Mouse (Mus musculus): ENCODE data around the gene Casp6. TPM values are rescaled to one million over a fixed set of nuclear protein-coding genes. Genes with fewer than 3 reads are reported as not detected.

The Casp6 gene
- polyA plus RNA-seq, 1 experiment, result 21.5 TPM

DNA sequence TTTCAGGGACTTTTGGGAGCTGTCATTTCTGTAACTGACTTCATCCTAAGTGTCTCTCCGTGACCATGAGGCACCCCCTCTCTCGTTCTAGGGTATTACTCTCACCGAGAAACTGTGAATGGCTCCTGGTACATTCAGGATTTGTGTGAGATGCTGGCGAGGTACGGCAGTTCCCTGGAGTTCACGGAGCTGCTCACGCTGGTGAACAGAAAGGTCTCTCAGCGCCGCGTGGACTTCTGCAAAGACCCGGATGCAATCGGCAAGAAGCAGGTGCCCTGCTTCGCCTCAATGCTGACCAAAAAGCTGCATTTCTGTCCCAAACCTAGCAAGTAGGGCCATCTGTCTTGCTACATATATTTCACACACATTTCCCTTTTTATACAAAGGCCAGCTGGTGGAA lies 12.0 kb downstream of the Casp6 start:
- Histone ChIP-seq H3K4me3 (ENCODE audit: insufficient read depth, low read length) (no peak overlapping the region), H3K27ac (ENCODE audit: insufficient read depth, low read length) (no peak overlapping the region), H3K4me1 (ENCODE audit: control insufficient read depth, insufficient read depth, low read length) (peaks cover 2% of the 10 kb centered on the region; the same call in 1 of the 2 replicates)
- TF ChIP-seq POLR2A (IDR thresholded peaks at IDR 0.05; ENCODE audit: low read depth, low read length), result no peak
- no peak for TF ChIP-seq CTCF (IDR thresholded peaks at IDR 0.05; ENCODE audit: borderline replicate concordance, insufficient read depth, low read length)

DNA sequence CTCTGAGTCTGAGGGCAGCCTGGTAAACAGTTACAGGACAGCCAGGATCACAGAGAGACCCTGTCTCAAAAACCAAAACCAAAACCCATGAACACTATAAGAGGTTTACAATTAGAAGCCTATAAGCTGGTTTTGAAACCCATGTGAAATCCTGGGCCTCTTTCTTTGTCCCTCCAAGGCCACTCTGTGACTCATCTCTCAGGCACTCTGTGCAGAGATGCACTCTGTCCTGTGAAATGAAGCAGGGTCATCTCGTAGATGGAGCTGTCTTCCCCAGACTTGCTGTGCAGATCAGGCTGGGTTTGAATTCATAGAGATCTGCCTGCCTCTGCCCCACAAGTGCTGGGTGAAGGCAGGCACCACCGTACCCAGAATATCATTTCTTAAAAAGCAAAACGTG lies 16.2 kb downstream of the Casp6 start:
- TF ChIP-seq CTCF (IDR thresholded peaks at IDR 0.05; ENCODE audit: borderline replicate concordance, insufficient read depth, low read length), result no peak
- no peak for TF ChIP-seq POLR2A (IDR thresholded peaks at IDR 0.05; ENCODE audit: low read depth, low read length)
- peaks cover 2% of the 10 kb centered on the region; the same call in 1 of the 2 replicates for H3K4me1 ChIP-seq (ENCODE audit: control insufficient read depth, insufficient read depth, low read length)
- no peak overlapping the region for H3K27ac ChIP-seq (ENCODE audit: insufficient read depth, low read length)
- no peak overlapping the region for H3K4me3 ChIP-seq (ENCODE audit: insufficient read depth, low read length)

DNA sequence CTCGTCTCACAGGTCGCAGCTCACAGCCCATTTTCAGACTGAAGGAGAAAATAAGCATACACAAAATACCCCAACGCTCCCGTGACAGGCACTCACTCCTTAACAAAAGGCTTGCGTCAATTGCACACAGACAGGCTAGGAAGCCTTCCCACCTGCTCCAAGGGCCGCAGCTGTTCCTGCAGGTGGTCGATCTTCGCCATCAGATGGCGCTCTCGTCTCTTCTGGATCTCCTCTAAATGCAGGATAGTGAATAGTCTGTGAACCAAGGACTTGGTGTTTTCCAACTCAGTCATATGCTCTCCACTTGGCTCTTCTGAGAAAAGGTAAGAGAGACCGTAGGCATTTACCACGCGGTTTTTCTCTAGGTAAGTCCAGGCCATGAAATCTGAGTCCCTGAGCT lies 17.2 kb downstream of the Casp6 start:
- Histone ChIP-seq H3K27ac (ENCODE audit: insufficient read depth, low read length) (no peak overlapping the region), H3K4me1 (ENCODE audit: control insufficient read depth, insufficient read depth, low read length) (peaks cover 2% of the 10 kb centered on the region; the same call in 1 of the 2 replicates), H3K4me3 (ENCODE audit: insufficient read depth, low read length) (no peak overlapping the region)
- no peak for TF ChIP-seq POLR2A (IDR thresholded peaks at IDR 0.05; ENCODE audit: low read depth, low read length)
- peak; percentile 62; the same call in 1 of the 2 replicates for TF ChIP-seq CTCF (IDR thresholded peaks at IDR 0.05; ENCODE audit: borderline replicate concordance, insufficient read depth, low read length)

DNA sequence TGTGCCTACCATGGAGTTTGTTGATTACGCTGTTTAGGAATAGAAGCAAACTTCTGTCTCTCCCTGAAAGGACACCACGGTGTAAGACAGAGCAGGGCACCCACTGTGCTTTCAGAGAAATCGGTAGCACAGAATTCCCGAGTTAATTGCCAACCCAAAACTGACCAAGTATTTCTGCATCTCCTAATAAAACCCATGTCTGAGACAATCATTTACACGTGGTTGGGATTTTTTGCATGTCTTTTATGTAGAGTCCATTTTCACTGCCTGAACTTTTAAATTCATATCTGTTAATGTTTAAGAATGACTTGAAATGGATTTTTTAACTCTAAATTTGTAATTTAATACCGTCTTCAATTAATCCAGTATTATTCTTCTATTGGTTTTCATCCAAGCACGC lies 22.4 kb downstream of the Casp6 start:
- Histone ChIP-seq H3K4me1 (ENCODE audit: control insufficient read depth, insufficient read depth, low read length) (no peaks in the 10 kb centered on the region), H3K27ac (ENCODE audit: insufficient read depth, low read length) (no peak overlapping the region), H3K4me3 (ENCODE audit: insufficient read depth, low read length) (no peak overlapping the region)
- TF ChIP-seq CTCF (IDR thresholded peaks at IDR 0.05; ENCODE audit: borderline replicate concordance, insufficient read depth, low read length), result no peak
- no peak for TF ChIP-seq POLR2A (IDR thresholded peaks at IDR 0.05; ENCODE audit: low read depth, low read length)

DNA sequence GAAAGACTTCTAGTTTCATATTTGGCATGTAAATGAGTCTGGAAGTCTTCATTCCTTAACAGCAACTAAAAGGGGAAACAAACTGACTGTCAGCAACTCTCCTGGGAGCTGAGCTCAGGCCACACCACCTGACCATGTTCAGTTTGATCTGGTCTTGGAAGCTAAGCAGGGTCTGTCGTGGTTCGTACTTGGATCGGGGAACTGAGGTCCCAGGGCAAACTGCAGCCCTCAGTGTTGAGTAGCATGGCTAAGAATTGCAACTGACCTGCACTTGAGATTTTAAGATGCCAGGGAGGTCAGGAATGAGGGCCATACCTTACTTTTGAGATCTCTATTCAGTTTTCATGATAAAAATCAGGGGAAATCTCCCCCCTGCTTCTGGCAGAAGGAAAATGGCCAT lies 24.6 kb downstream of the Casp6 start:
- no peak for TF ChIP-seq CTCF (IDR thresholded peaks at IDR 0.05; ENCODE audit: borderline replicate concordance, insufficient read depth, low read length)
- TF ChIP-seq POLR2A (IDR thresholded peaks at IDR 0.05; ENCODE audit: low read depth, low read length), result no peak
- Histone ChIP-seq H3K27ac (ENCODE audit: insufficient read depth, low read length) (no peak overlapping the region), H3K4me3 (ENCODE audit: insufficient read depth, low read length) (no peak overlapping the region), H3K4me1 (ENCODE audit: control insufficient read depth, insufficient read depth, low read length) (no peaks in the 10 kb centered on the region)

DNA sequence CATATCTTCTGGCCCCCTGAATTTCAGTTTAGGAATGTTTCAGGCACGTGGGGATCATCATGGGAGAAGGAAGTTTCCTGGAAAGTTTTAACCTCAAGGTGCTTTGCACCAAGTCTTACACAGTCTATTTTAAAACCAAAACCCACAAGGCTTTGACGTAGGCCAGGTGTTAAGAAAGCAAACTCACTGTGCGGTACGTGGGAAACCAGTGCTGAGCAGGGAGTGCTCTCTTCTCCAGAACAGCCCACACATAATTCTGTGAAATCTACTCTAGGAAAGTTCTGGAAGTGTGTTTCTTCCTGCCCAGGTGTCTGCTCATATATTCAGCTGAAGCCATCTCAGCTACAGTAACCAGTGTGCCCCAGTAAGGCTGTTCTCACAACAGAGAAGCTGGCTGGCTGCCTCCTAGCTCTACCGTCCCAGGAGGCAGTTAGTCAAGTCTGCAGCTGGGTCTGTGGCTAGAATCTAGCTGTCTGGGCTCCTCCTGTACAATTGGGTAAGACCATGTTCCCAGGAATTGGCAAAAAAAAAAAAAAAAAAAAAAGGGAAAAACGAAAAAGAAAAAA lies 29.1 kb downstream of the Casp6 start:
- Histone ChIP-seq H3K4me3 (ENCODE audit: insufficient read depth, low read length) (no peak overlapping the region), H3K27ac (ENCODE audit: insufficient read depth, low read length) (no peak overlapping the region), H3K4me1 (ENCODE audit: control insufficient read depth, insufficient read depth, low read length) (no peaks in the 10 kb centered on the region)
- no peak for TF ChIP-seq POLR2A (IDR thresholded peaks at IDR 0.05; ENCODE audit: low read depth, low read length)
- no peak for TF ChIP-seq CTCF (IDR thresholded peaks at IDR 0.05; ENCODE audit: borderline replicate concordance, insufficient read depth, low read length)

DNA sequence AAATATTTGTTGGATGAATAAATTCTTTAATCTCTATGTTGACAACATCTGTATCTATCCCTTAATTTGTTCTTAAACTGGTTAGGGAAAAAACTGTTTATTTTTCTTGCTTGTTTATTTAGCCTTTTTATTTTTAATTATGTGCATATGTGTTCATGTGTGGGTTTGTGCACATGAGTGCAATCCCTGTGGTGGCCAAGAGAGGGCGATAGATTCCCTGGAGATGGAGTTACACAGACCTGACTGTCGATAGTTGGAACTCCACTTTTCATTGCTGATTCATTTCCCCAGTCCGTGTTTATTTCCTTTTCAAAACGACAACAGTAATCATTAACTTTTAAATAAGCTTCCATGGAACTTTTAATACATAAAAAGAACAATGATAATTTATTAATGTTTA lies 31.2 kb downstream of the Casp6 start:
- Histone ChIP-seq H3K4me3 (ENCODE audit: insufficient read depth, low read length) (no peak overlapping the region), H3K4me1 (ENCODE audit: control insufficient read depth, insufficient read depth, low read length) (peaks cover 8% of the 10 kb centered on the region), H3K27ac (ENCODE audit: insufficient read depth, low read length) (no peak overlapping the region)
- TF ChIP-seq POLR2A (IDR thresholded peaks at IDR 0.05; ENCODE audit: low read depth, low read length) (no peak), CTCF (IDR thresholded peaks at IDR 0.05; ENCODE audit: borderline replicate concordance, insufficient read depth, low read length) (no peak)

DNA sequence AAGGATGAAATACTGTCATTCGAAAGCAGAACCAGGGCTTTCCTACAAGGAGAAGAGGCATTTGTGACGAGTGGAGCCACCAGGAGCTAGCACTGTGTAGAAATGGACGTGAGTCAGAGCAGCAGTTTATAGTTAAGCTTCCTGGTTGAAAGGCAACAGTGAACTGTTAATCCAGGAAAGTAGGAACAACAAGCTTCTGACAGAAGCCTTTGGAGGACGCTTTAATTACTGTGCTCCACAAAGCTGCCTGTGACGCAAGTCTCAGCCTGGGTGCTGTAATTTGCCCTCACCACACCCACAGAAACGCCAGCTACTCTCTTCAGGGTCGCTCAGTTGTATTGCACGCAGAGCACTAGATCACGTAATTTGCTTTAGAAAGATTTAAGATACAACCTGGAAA lies 35.3 kb downstream of the Casp6 start:
- no peak for TF ChIP-seq CTCF (IDR thresholded peaks at IDR 0.05; ENCODE audit: borderline replicate concordance, insufficient read depth, low read length)
- TF ChIP-seq POLR2A (IDR thresholded peaks at IDR 0.05; ENCODE audit: low read depth, low read length), result no peak
- no peak overlapping the region for H3K27ac ChIP-seq (ENCODE audit: insufficient read depth, low read length)
- peaks cover 17% of the 10 kb centered on the region for H3K4me1 ChIP-seq (ENCODE audit: control insufficient read depth, insufficient read depth, low read length)
- no peak overlapping the region for H3K4me3 ChIP-seq (ENCODE audit: insufficient read depth, low read length)

DNA sequence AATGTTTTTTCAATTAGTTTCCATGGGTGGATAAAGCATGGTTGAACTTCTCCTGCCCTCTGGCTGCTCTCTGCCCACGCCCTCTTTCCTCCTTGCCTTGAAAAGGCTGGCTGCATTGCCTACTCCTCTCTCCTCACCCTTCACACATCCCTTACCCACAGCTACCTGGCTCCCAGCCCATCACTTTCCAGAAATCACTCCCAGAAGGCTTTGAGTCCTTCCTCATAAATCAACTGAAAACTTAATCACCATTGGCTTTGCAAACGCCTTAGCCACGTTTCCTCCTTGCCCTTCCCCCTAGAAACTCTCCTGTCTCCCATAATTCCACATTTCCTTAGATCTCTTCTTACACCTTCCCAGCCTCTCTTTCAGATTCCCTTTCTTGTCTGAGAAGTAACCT lies 36.6 kb downstream of the Casp6 start:
- TF ChIP-seq POLR2A (IDR thresholded peaks at IDR 0.05; ENCODE audit: low read depth, low read length) (no peak), CTCF (IDR thresholded peaks at IDR 0.05; ENCODE audit: borderline replicate concordance, insufficient read depth, low read length) (no peak)
- H3K4me1 ChIP-seq (ENCODE audit: control insufficient read depth, insufficient read depth, low read length), result peaks cover 20% of the 10 kb centered on the region

DNA sequence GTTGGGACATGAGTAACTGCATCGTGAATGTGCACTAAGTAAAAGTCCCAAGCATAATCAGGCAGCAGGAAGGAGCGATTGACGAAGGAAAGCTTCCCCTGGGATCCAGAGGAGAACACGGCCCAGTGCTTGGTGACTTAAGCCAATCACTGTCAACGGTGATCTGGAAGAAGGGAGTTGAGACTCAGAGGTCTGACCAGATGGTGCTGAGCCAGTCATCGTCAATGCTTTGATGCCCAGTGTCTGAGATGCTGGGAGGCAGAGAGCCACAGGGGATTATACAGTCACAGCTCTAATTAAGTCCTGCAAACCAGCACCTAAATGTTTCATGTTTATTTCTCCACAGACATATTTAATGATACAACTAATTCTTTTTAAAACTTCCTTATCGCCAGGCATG lies 37.8 kb downstream of the Casp6 start:
- TF ChIP-seq POLR2A (IDR thresholded peaks at IDR 0.05; ENCODE audit: low read depth, low read length) (no peak), CTCF (IDR thresholded peaks at IDR 0.05; ENCODE audit: borderline replicate concordance, insufficient read depth, low read length) (no peak)
- Histone ChIP-seq H3K4me1 (ENCODE audit: control insufficient read depth, insufficient read depth, low read length) (peaks cover 20% of the 10 kb centered on the region), H3K4me3 (ENCODE audit: insufficient read depth, low read length) (no peak overlapping the region), H3K27ac (ENCODE audit: insufficient read depth, low read length) (no peak overlapping the region)

More for the DNA sequence above, 36.6 kb downstream of the Casp6 start:
- Histone ChIP-seq H3K27ac (ENCODE audit: insufficient read depth, low read length) (peak overlapping the region; percentile 69), H3K4me3 (ENCODE audit: insufficient read depth, low read length) (no peak overlapping the region)
